Mouse (Mus musculus) limb, embryonic 14.5 days (tissue): ENCODE measurements around the gene Smyd3. TPM values are rescaled to one million over a fixed set of nuclear protein-coding genes. Genes with fewer than 3 reads are reported as not detected.

ENCODE experiments used
- ATAC-seq: fragments of 200-750 bp; cut with Nextera tagmentation; 2 replicates; pipeline ENCODE4 v1.8.0; 2017; ENCODE audit warnings: low read depth, moderate number of reproducible peaks, moderate TSS enrichment; ENCODE audit not compliant: low FRiP score
- DNase-seq: peaks from one replicate; pipeline ENCODE4 v3.0.0-alpha.2; 2015; ENCODE audit warnings: low spot score
- H3K27ac ChIP-seq: fragments of 300-500 bp; sonication (generic); replicated peaks from 2 replicates; pipeline ENCODE4 v1.5.1; 2014; ENCODE audit warnings: low read depth, mild to moderate bottlenecking, low read length, moderate library complexity, mixed read lengths
- H3K27me3 ChIP-seq: fragments of 300-500 bp; sonication (generic); 2 replicates; pipeline ENCODE4 v1.6.1; 2014; ENCODE audit warnings: low read length, mixed read lengths; ENCODE audit not compliant: control insufficient read depth, insufficient read depth
- H3K36me3 ChIP-seq: fragments of 300-500 bp; sonication (generic); 2 replicates; pipeline ENCODE4 v1.6.1; 2014; ENCODE audit warnings: mild to moderate bottlenecking, low read length, moderate library complexity, mixed read lengths; ENCODE audit not compliant: control insufficient read depth, insufficient read depth
- H3K4me1 ChIP-seq: fragments of 300-500 bp; sonication (generic); 2 replicates; pipeline ENCODE4 v1.6.1; 2014; ENCODE audit warnings: antibody characterized with exemption, low read length, mixed read lengths; ENCODE audit not compliant: control insufficient read depth, insufficient read depth
- H3K4me2 ChIP-seq: fragments of 300-500 bp; sonication (generic); replicated peaks from 2 replicates; pipeline ENCODE4 v1.6.1; 2014; ENCODE audit warnings: low read depth, mild to moderate bottlenecking, low read length, moderate library complexity; ENCODE audit not compliant: severe bottlenecking
- H3K4me3 ChIP-seq: fragments of 300-500 bp; sonication (generic); replicated peaks from 2 replicates; pipeline ENCODE4 v1.5.1; 2014; ENCODE audit warnings: low read length
- H3K9ac ChIP-seq: fragments of 300-500 bp; sonication (generic); 2 replicates; pipeline ENCODE4 v1.6.1; 2014; ENCODE audit warnings: mild to moderate bottlenecking, low read depth, low read length, moderate library complexity; ENCODE audit not compliant: severe bottlenecking
- H3K9me3 ChIP-seq: fragments of 300-500 bp; sonication (generic); 2 replicates; pipeline ENCODE4 v1.6.1; 2016; ENCODE audit warnings: low read length; ENCODE audit not compliant: control insufficient read depth
- POLR2A ChIP-seq: fragments of 200-500 bp; IDR thresholded peaks from 2 replicates; pipeline ENCODE4 v1.8.0; 2012; ENCODE audit warnings: inconsistent platforms, mild to moderate bottlenecking, moderate library complexity, borderline replicate concordance; ENCODE audit not compliant: insufficient read depth, insufficient read length; ENCODE audit errors: extremely low read depth
- WGBS: fragments of 180-500 bp; shearing (Covaris S2); extraction: QIAGEN DNeasy Blood & Tissue Kit; methylation state at CpG from one replicate; pipeline ENCODE4 v1.1.7; 2014; 5-methylcytosine and 5-hydroxymethylcytosine counted together
- polyA plus RNA-seq, 2 experiments: library from polyadenylated mRNA; depleted of rRNA in 1 of 2; stranded (reverse) in 1 of 2; unstranded in 1 of 2; fragments of >200 nt; fragmentation: Nextera tagmentation in 1 of 2; extraction: Ambion mirVana in 1 of 2; gene quantifications; 2 replicates each; pipeline versions ENCODE4 v1.2.1 to v1.2.3; 2012 to 2014

Smyd3 gene
- polyA plus RNA-seq, 2 experiments, result 9.8 to 21.5 TPM

GRCm38 (mm10) chr1:179458236-179458986, 59.4 kb downstream of the Smyd3 start:
- no peak overlapping the region for H3K9ac ChIP-seq
- H3K4me2 ChIP-seq, result no peak overlapping the region
- ATAC-seq, result peak; percentile 53; the same call in 1 of the 2 replicates
- no peaks in the 10 kb centered on the region for H3K27me3 ChIP-seq
- DNase-seq, result peak; percentile 85
- H3K36me3 ChIP-seq, result no peaks in the 10 kb centered on the region
- no peak for TF ChIP-seq POLR2A
- no peak overlapping the region for H3K4me3 ChIP-seq
- H3K4me1 ChIP-seq, result peaks cover 20% of the 10 kb centered on the region
- no peaks in the 10 kb centered on the region for H3K9me3 ChIP-seq
- 15% methylated on average over 9 of the region's 9 CpGs for WGBS
- H3K27ac ChIP-seq, result peak overlapping the region; percentile 52; the same call in 1 of the 2 replicates

- no peaks in the 10 kb centered on the region for H3K9me3 ChIP-seq
- H3K9ac ChIP-seq, result no peak overlapping the region
- H3K36me3 ChIP-seq, result no peaks in the 10 kb centered on the region
- no peaks in the 10 kb centered on the region for H3K27me3 ChIP-seq
- 68% methylated on average over 6 of the region's 6 CpGs for WGBS
- no peak overlapping the region for H3K4me3 ChIP-seq
- no peak for ATAC-seq
- DNase-seq, result no peak
- H3K4me2 ChIP-seq, result no peak overlapping the region
- H3K4me1 ChIP-seq, result peaks cover 20% of the 10 kb centered on the region
- H3K27ac ChIP-seq, result no peak overlapping the region
- no peak for TF ChIP-seq POLR2A
Measured at GRCm38 (mm10) chr1:179454600-179454999, 63.2 kb downstream of the Smyd3 start.

DNA sequence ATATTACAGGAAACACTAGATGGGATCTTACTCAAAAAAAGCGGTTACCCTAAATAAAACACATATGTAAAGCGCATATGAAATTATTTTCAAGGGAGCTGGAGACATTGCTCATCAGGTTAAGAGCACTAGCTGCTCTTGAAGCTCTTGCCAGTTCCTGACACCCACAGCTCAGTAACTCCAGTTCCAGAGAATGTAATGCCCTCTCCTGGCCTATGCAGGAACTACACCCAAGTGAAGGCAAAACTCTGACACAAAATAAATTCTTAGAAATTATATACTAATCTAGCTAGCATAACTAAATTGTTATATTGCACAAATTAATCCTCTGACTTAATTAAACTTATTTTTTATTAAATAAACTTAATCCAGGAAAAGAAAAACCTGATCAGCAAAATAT, 66.6 kb downstream of the Smyd3 start:
- no peaks in the 10 kb centered on the region for H3K27me3 ChIP-seq
- DNase-seq, result no peak
- WGBS, result 72% methylated on average over 2 of the region's 2 CpGs
- H3K9me3 ChIP-seq, result no peaks in the 10 kb centered on the region
- H3K36me3 ChIP-seq, result no peaks in the 10 kb centered on the region
- peaks cover 7% of the 10 kb centered on the region for H3K4me1 ChIP-seq
- H3K4me3 ChIP-seq, result no peak overlapping the region
- no peak overlapping the region for H3K9ac ChIP-seq
- no peak overlapping the region for H3K27ac ChIP-seq
- TF ChIP-seq POLR2A, result no peak
- no peak overlapping the region for H3K4me2 ChIP-seq
- no peak for ATAC-seq

- Histone ChIP-seq H3K9me3 (no peaks in the 10 kb centered on the region), H3K4me3 (no peak overlapping the region), H3K27me3 (no peaks in the 10 kb centered on the region), H3K4me2 (peak overlapping the region; percentile 23; the same call in 1 of the 2 replicates), H3K27ac (no peak overlapping the region), H3K4me1 (peaks cover 13% of the 10 kb centered on the region), H3K9ac (no peak overlapping the region), H3K36me3 (no peaks in the 10 kb centered on the region)
- no peak for TF ChIP-seq POLR2A
- ATAC-seq, result 0 out of 2 replicates have a peak, but pooled peaks have one; percentile 2
- DNase-seq, result no peak
- 27% methylated on average over 2 of the region's 2 CpGs for WGBS
Measured at GRCm38 (mm10) chr1:179446845-179447212, 71.0 kb downstream of the Smyd3 start.

DNA sequence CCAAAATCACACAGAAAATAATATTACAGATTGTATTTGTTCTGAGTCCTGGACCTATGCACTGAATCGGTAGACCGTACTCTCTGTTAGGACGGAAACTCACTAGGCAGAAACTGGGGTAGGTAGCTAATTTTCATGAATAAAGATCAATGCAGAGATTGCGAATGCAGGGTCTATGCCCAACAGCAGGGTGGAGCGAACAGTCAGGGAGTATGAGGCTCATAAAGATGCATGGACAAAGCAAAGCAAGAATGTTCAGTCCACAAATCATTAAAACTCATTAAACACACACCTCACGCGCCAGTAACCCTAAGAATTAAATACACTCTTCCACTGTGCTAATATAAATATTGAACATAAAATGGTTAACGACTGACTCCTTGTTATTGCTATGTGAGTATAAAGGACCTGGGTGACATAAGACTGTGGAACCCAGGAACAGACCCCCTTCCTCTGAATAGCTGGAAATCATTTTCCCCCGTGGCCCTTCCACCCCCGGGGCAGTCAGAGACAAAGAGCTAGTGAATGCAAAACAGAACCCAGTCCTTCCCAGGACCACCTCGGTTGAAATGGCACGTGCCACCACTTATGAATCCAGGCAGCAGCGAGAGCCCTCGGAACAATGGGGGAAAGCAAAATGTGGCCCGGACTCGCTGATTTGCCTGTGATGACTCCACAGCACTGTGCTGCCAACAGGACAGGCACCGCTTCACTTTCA, 71.6 kb downstream of the Smyd3 start:
- Histone ChIP-seq H3K4me2 (peak overlapping the region; percentile 23; the same call in 1 of the 2 replicates), H3K9ac (no peak overlapping the region), H3K27me3 (no peaks in the 10 kb centered on the region), H3K4me1 (peaks cover 13% of the 10 kb centered on the region), H3K27ac (no peak overlapping the region), H3K9me3 (no peaks in the 10 kb centered on the region), H3K36me3 (no peaks in the 10 kb centered on the region), H3K4me3 (no peak overlapping the region)
- DNase-seq, result peak; percentile 38
- WGBS, result 20% methylated on average over 17 of the region's 17 CpGs
- no peak for TF ChIP-seq POLR2A
- ATAC-seq, result peak; percentile 45
